Mouse (Mus musculus) megakaryocyte, embryonic 14.5 days (primary cell): Measurements from ENCODE around the gene Ahnak2. TPM values are rescaled to one million over a fixed set of nuclear protein-coding genes. Genes with fewer than 3 reads are reported as not detected.

ENCODE experiments used
- H3K27me3 ChIP-seq: replicated peaks from 2 replicates; pipeline ENCODE3; 2012; ENCODE audit warnings: inconsistent platforms
- H3K36me3 ChIP-seq: replicated peaks from 2 replicates; pipeline ENCODE3; 2012; ENCODE audit warnings: low read length, inconsistent platforms, mixed read lengths
- H3K4me1 ChIP-seq: 2 replicates; pipeline ENCODE4 v1.6.1; 2012; ENCODE audit warnings: inconsistent platforms
- H3K4me3 ChIP-seq: replicated peaks from 2 replicates; pipeline ENCODE3; 2012; ENCODE audit warnings: moderate library complexity, mild to moderate bottlenecking, inconsistent platforms
- H3K9me3 ChIP-seq: 2 replicates; pipeline ENCODE4 v1.6.1; 2012; ENCODE audit warnings: inconsistent platforms
- FLI1 ChIP-seq: IDR thresholded peaks from 2 replicates; pipeline ENCODE4 v1.6.1; 2012; ENCODE audit warnings: low read length, inconsistent platforms, mixed read lengths
- GATA1 ChIP-seq: IDR thresholded peaks from 3 replicates; pipeline ENCODE4 v1.6.1; 2012; ENCODE audit warnings: mixed read lengths, low read length, inconsistent platforms, borderline replicate concordance
- polyA plus RNA-seq: library from polyadenylated mRNA; stranded (reverse); fragments of >175 nt; gene quantifications from 2 replicates; pipeline ENCODE4 v1.2.3, GENCODE M21; 2012; ENCODE audit warnings: low replicate concordance; ENCODE audit not compliant: insufficient read depth

Gene Ahnak2
- polyA plus RNA-seq, 1 experiment: 3.3 TPM

- TF ChIP-seq FLI1 (no peak), GATA1 (no peak)
- Histone ChIP-seq H3K36me3 (peaks cover 11% of the 10 kb centered on the region), H3K4me3 (no peak overlapping the region), H3K27me3 (peaks cover 50% of the 10 kb centered on the region), H3K4me1 (peaks cover 27% of the 10 kb centered on the region), H3K9me3 (no peaks in the 10 kb centered on the region)
Measured at GRCm38 (mm10) chr12:112746808-112747605, 55.5 kb downstream of the Ahnak2 start.

- TF ChIP-seq GATA1 (no peak), FLI1 (no peak)
- peaks cover 11% of the 10 kb centered on the region for H3K36me3 ChIP-seq
- peaks cover 27% of the 10 kb centered on the region for H3K4me1 ChIP-seq
- no peak overlapping the region for H3K4me3 ChIP-seq
- H3K9me3 ChIP-seq: no peaks in the 10 kb centered on the region
- H3K27me3 ChIP-seq: peaks cover 52% of the 10 kb centered on the region
Measured at GRCm38 (mm10) chr12:112746461-112746807, 56.0 kb downstream of the Ahnak2 start.

- TF ChIP-seq FLI1 (no peak), GATA1 (no peak)
- Histone ChIP-seq H3K27me3 (peaks cover 52% of the 10 kb centered on the region), H3K36me3 (peaks cover 11% of the 10 kb centered on the region), H3K4me3 (no peak overlapping the region), H3K9me3 (no peaks in the 10 kb centered on the region), H3K4me1 (peaks cover 27% of the 10 kb centered on the region)
Measured at GRCm38 (mm10) chr12:112745716-112746115, 56.7 kb downstream of the Ahnak2 start.

- H3K27me3 ChIP-seq: peaks cover 54% of the 10 kb centered on the region
- TF ChIP-seq GATA1 (no peak), FLI1 (no peak)
- H3K36me3 ChIP-seq: peaks cover 11% of the 10 kb centered on the region
- peaks cover 27% of the 10 kb centered on the region for H3K4me1 ChIP-seq
- H3K9me3 ChIP-seq: no peaks in the 10 kb centered on the region
- H3K4me3 ChIP-seq: no peak overlapping the region
Measured at GRCm38 (mm10) chr12:112744891-112745580, 57.4 kb downstream of the Ahnak2 start.

GRCm38 (mm10) chr12:112744211-112744610, 58.2 kb downstream of the Ahnak2 start:
- peaks cover 27% of the 10 kb centered on the region for H3K4me1 ChIP-seq
- H3K9me3 ChIP-seq: no peaks in the 10 kb centered on the region
- H3K4me3 ChIP-seq: no peak overlapping the region
- peaks cover 60% of the 10 kb centered on the region for H3K27me3 ChIP-seq
- TF ChIP-seq FLI1: no peak
- peaks cover 11% of the 10 kb centered on the region for H3K36me3 ChIP-seq

- Histone ChIP-seq H3K27me3 (peaks cover 65% of the 10 kb centered on the region), H3K4me3 (no peak overlapping the region), H3K4me1 (peaks cover 27% of the 10 kb centered on the region), H3K9me3 (no peaks in the 10 kb centered on the region), H3K36me3 (peaks cover 18% of the 10 kb centered on the region)
- no peak for TF ChIP-seq FLI1
- no peak for TF ChIP-seq GATA1
Measured at GRCm38 (mm10) chr12:112743168-112743975, 59.1 kb downstream of the Ahnak2 start.

- H3K27me3 ChIP-seq: peaks cover 69% of the 10 kb centered on the region
- peaks cover 27% of the 10 kb centered on the region for H3K4me1 ChIP-seq
- no peaks in the 10 kb centered on the region for H3K9me3 ChIP-seq
- H3K36me3 ChIP-seq: peaks cover 24% of the 10 kb centered on the region
- H3K4me3 ChIP-seq: no peak overlapping the region
- TF ChIP-seq GATA1 (no peak), FLI1 (no peak)
Measured at GRCm38 (mm10) chr12:112742768-112743167, 59.7 kb downstream of the Ahnak2 start.

- Histone ChIP-seq H3K4me3 (no peak overlapping the region), H3K27me3 (peaks cover 84% of the 10 kb centered on the region), H3K36me3 (peaks cover 39% of the 10 kb centered on the region), H3K4me1 (peaks cover 17% of the 10 kb centered on the region; the same call in 1 of the 2 replicates), H3K9me3 (no peaks in the 10 kb centered on the region)
- TF ChIP-seq GATA1: no peak
- TF ChIP-seq FLI1: no peak
Measured at GRCm38 (mm10) chr12:112739023-112739568, 63.4 kb downstream of the Ahnak2 start.

- H3K9me3 ChIP-seq: no peaks in the 10 kb centered on the region
- H3K4me1 ChIP-seq: peaks cover 13% of the 10 kb centered on the region; the same call in 1 of the 2 replicates
- H3K36me3 ChIP-seq: peaks cover 39% of the 10 kb centered on the region
- H3K27me3 ChIP-seq: peaks cover 87% of the 10 kb centered on the region
- TF ChIP-seq FLI1 (no peak), GATA1 (no peak)
- no peak overlapping the region for H3K4me3 ChIP-seq
Measured at GRCm38 (mm10) chr12:112738281-112739022, 64.0 kb downstream of the Ahnak2 start.
